Comparison of ENCODE assay signal across 18 mouse cellular contexts in genomic region chr6:89248574-89248973, GRCm38 (mm10).
"Had no signal": no experiment of that assay in that cellular context is flagged by ENCODE, and none has a peak within 500 bp of the region (broad histone marks: within the 10 kb centered on the region; RNA-seq: fewer than 3 reads in every experiment).

No protein-coding gene starts in this region.

- H3K27ac ChIP-seq: kidney, embryonic 15.5 days; left cerebral cortex, adult 2 months; liver, embryonic 14.5 days; lung, embryonic 15.5 days; midbrain, embryonic 12.5 days; stomach, postnatal 0 days had no signal

- H3K9me3 ChIP-seq: kidney, embryonic 15.5 days; lung, embryonic 15.5 days; midbrain, embryonic 12.5 days had no signal

- H3K4me3 ChIP-seq: kidney, embryonic 15.5 days; left cerebral cortex, adult 2 months; lung, embryonic 15.5 days; midbrain, embryonic 12.5 days had no signal

- DNase-seq: kidney, adult 11 months; kidney, adult 8-10 months; kidney, postnatal 10 days; kidney, postnatal 36 days; layer of hippocampus, postnatal 36 days; lung, adult 18-20 months; lung, postnatal 14 days; retina, postnatal 1 day; right cerebral cortex, postnatal 4 days; thymus, adult 18-20 months; thymus, postnatal 4 days had no signal

- H3K4me2 ChIP-seq: kidney, embryonic 15.5 days; lung, embryonic 15.5 days; midbrain, embryonic 12.5 days had no signal

- H3K9ac ChIP-seq: kidney, embryonic 15.5 days; liver, embryonic 14.5 days; lung, embryonic 15.5 days; midbrain, embryonic 12.5 days had no signal

- H3K36me3 ChIP-seq: kidney, embryonic 15.5 days; lung, embryonic 15.5 days; midbrain, embryonic 12.5 days had no signal

- ATAC-seq: inflammation-experienced regulatory T-cells, adult 6 months had no signal

- H3K27me3 ChIP-seq: lung, embryonic 15.5 days had no signal

- H3K4me1 ChIP-seq: kidney, embryonic 15.5 days; lung, embryonic 15.5 days had no signal
